Mouse (Mus musculus) C2C12 (cell line): ENCODE measurements at regions not wholly inside any gene's neighbourhood (a gene's known extent, or its start where the extent isn't known, plus 50 kb on each side); places are given as distances from the start of the nearest gene placed in this dataset.

Source experiments
- H3K27me3 ChIP-seq: one replicate; pipeline ENCODE4 v1.6.1; 2011; ENCODE audit not compliant: control insufficient read depth, insufficient read depth, insufficient read length
- H3K36me3 ChIP-seq: one replicate; pipeline ENCODE4 v1.6.1; 2011; ENCODE audit not compliant: control insufficient read depth, insufficient read depth
- H3K4me3 ChIP-seq: one replicate; pipeline ENCODE4 v1.5.1; 2011; ENCODE audit warnings: mild to moderate bottlenecking, control low read depth; ENCODE audit not compliant: poor library complexity, insufficient read depth, severe bottlenecking
- H3K79me2 ChIP-seq: one replicate; pipeline ENCODE4 v1.6.1; 2011; ENCODE audit not compliant: control insufficient read depth, insufficient read depth
- H3K79me3 ChIP-seq: one replicate; pipeline ENCODE4 v1.6.1; 2011; ENCODE audit warnings: low read depth, control low read depth
- H3ac ChIP-seq: one replicate; pipeline ENCODE3; 2011; ENCODE audit warnings: low read depth; ENCODE audit not compliant: control insufficient read depth, insufficient read length
- CEBPB ChIP-seq: IDR thresholded peaks from one replicate; pipeline ENCODE4 v1.6.1; 2011; ENCODE audit warnings: low read depth, mild to moderate bottlenecking, control low read depth, moderate library complexity
- CTCF ChIP-seq: IDR thresholded peaks from one replicate; pipeline ENCODE4 v1.5.1; 2011; ENCODE audit not compliant: control insufficient read depth, insufficient read depth, insufficient read length
- FOSL1 ChIP-seq: IDR thresholded peaks from one replicate; pipeline ENCODE4 v1.8.0; 2011; ENCODE audit warnings: mild to moderate bottlenecking, low read length; ENCODE audit not compliant: poor library complexity, insufficient read depth, severe bottlenecking
- MAX ChIP-seq: IDR thresholded peaks from one replicate; pipeline ENCODE4 v1.6.1; 2011; ENCODE audit warnings: mild to moderate bottlenecking, control low read depth
- MYOD1 ChIP-seq: IDR thresholded peaks from one replicate; pipeline ENCODE4 v1.6.1; 2011; ENCODE audit warnings: low read depth; ENCODE audit not compliant: control insufficient read depth, insufficient read length
- MYOG ChIP-seq: IDR thresholded peaks from one replicate; pipeline ENCODE4 v1.6.1; 2011; ENCODE audit not compliant: control insufficient read depth, insufficient read length; ENCODE audit errors: extremely low read depth
- USF1 ChIP-seq: IDR thresholded peaks from one replicate; pipeline ENCODE4 v1.6.1; 2011; ENCODE audit warnings: low read depth, mild to moderate bottlenecking, control low read depth, moderate library complexity

DNA sequence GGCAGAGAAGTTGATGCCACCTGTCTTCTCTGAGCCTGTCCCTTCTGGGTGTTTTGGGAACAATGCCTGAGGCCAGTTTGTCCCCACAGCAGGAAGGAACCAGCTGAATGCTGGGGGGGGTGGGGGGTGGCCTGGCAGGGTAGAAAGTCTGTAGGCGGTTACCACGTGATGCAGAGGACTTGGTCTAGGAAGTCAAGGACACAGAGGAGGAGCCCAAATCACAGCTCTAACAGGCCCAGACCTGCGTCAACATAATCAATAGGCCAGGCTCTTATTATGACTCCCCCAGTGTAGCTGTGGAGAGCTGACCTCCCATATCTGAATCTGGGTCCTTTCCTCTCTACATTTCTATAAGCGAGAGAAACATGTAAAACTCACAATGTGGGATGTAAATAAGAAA, 333.9 kb upstream of the Smim15 start:
- Histone ChIP-seq H3ac (no peak overlapping the region), H3K27me3 (no peaks in the 10 kb centered on the region), H3K4me3 (no peak overlapping the region), H3K79me3 (no peaks in the 10 kb centered on the region), H3K79me2 (no peaks in the 10 kb centered on the region), H3K36me3 (no peaks in the 10 kb centered on the region)
- TF ChIP-seq CTCF (no peak), FOSL1 (no peak), USF1 (no peak), MYOG (no peak), MAX (no peak), CEBPB (no peak), MYOD1 (no peak)

DNA sequence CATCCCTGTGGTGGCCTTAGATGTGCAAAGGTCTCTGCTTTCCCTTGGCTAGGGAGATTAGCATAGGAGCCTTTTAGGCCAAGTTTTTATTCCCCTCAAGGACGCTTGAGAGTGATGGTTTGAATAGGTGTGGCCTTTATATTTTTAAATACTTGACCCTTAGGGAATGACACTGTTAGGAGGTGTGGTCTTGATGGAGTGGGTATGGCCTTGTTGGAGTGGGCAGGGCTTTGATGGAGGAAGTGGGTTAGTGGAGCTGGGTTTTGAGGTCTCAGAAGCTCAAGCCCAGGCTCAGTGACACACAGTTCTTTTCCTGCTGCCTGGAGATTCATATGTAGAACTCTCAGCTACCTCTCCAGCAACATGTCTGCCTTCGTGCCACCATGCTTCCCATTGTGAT, 334.4 kb upstream of the Smim15 start:
- Histone ChIP-seq H3K4me3 (no peak overlapping the region), H3K36me3 (no peaks in the 10 kb centered on the region), H3K27me3 (no peaks in the 10 kb centered on the region), H3ac (no peak overlapping the region), H3K79me2 (no peaks in the 10 kb centered on the region), H3K79me3 (no peaks in the 10 kb centered on the region)
- TF ChIP-seq MYOD1 (no peak), CTCF (no peak), MYOG (no peak), CEBPB (no peak), FOSL1 (no peak), MAX (no peak), USF1 (no peak)

DNA sequence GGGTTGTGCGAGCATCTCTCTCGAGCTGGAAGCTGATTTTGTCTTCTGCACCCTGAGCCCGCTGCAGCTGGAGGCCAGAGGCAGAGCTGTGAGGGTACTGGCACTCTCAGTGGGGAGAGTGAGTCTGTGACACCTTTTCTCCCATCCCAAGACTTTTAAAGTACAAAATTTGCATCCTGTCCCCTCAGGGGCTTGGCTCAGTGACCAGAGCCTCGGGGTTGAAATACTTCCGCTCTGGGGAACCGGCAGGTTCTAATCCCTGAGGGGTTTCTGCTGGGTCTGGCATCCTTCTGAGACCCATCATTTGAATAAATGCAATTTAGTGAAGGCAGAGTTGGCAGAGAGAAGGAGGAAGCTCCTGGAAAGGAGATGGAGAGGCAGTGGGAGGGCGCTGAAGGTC, 340.5 kb upstream of the Smim15 start:
- Histone ChIP-seq H3K4me3 (no peak overlapping the region), H3ac (no peak overlapping the region), H3K36me3 (no peaks in the 10 kb centered on the region), H3K79me2 (no peaks in the 10 kb centered on the region), H3K79me3 (no peaks in the 10 kb centered on the region), H3K27me3 (no peaks in the 10 kb centered on the region)
- TF ChIP-seq MAX = no peak
- no peak for TF ChIP-seq CEBPB
- no peak for TF ChIP-seq USF1
- TF ChIP-seq FOSL1 = no peak
- no peak for TF ChIP-seq MYOD1
- no peak for TF ChIP-seq CTCF
- no peak for TF ChIP-seq MYOG

DNA sequence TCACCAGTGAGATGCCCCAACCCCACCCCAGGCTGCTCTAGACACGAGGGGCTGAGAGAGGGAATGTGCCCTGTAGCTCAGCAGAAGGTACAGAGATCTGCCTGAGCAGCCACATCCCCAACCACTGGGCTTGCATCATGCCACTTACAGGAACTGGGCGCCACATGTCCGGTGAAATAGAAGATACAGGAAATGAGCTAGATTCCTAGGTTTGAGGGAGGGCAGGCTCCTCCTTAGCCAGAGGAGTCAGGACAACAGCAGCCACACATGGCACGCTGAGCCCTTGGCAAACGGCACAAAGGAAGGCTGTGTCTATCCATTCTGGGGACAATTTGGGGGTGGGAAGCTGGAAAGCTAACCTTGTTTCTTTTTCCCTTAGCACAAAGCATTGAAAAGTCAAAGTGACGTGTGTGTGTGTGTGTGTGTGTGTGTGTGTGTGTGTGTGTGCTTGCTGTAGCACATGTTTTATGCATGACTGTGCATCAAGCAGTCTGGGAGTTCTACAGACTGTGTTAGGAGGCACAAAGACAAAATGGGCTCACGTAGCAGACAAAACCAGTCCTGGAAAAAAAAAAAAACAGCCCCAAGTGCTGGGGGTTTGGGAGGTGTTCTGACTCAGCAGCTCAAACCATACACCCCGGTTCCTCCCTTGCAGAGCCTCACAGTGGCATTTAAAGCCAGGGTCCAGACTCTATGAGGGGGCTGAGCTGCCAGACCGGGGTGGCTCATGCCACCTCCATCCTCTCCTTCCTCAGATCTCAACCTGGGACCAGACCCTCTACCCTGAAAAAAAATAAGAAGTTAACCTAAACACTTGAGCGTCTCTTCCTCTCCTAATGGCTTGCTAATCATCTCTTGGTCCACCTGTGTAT, 343.7 kb upstream of the Smim15 start:
- H3K4me3 ChIP-seq = no peak overlapping the region
- no peak for TF ChIP-seq FOSL1
- TF ChIP-seq MAX = no peak
- TF ChIP-seq MYOG = no peak
- no peak for TF ChIP-seq USF1
- no peak for TF ChIP-seq MYOD1
- TF ChIP-seq CEBPB = no peak
- H3K79me2 ChIP-seq = no peaks in the 10 kb centered on the region
- no peak overlapping the region for H3ac ChIP-seq
- no peaks in the 10 kb centered on the region for H3K27me3 ChIP-seq
- H3K36me3 ChIP-seq = no peaks in the 10 kb centered on the region
- H3K79me3 ChIP-seq = no peaks in the 10 kb centered on the region

DNA sequence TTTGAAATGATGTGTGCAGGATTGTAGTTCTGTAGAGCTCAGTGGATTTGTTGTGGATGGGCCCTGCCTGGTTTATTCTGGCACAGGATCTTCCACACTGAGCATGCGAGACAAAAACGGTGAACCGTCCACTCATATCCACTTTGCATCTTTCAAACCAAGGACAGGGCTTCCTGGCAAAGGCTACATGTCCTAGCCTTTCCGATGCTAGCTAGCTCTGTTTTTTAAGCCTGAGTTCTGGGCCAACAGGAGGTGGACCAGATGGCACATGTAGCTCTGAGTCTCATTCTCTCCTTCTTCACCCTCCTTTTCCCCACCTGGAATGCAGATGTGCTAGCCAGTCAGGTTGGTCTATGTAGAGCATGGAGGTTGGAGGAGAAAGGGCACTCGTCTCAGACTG, 345.0 kb upstream of the Smim15 start:
- no peaks in the 10 kb centered on the region for H3K27me3 ChIP-seq
- TF ChIP-seq USF1 (no peak), MYOD1 (no peak), FOSL1 (no peak), MAX (no peak), CEBPB (no peak), CTCF (no peak), MYOG (no peak)
- no peak overlapping the region for H3K4me3 ChIP-seq
- no peak overlapping the region for H3ac ChIP-seq
- no peaks in the 10 kb centered on the region for H3K79me3 ChIP-seq
- no peaks in the 10 kb centered on the region for H3K36me3 ChIP-seq
- H3K79me2 ChIP-seq = no peaks in the 10 kb centered on the region
